8 mouse cellular contexts compared by ENCODE assay signal in genomic region chr16:26234113-26234512, GRCm38 (mm10).
DNase-seq lines count a peak whose midpoint lies in the region; ATAC-seq and TF ChIP-seq lines count a peak whose summit lies in the region.

No protein-coding gene starts in this region.

- WGBS in cerebellum, adult 2 months, result 6% methylated on average over 3 of the region's 3 CpGs
- WGBS in hindbrain, postnatal 0 days, result 6% methylated on average over 3 of the region's 3 CpGs

- no peaks in the 10 kb centered on the region for H3K27me3 ChIP-seq in cerebellum, adult 2 months (ENCODE audit: control insufficient read depth, insufficient read depth, low read length)
- no peaks in the 10 kb centered on the region for H3K27me3 ChIP-seq in hindbrain, postnatal 0 days (ENCODE audit: insufficient read depth, low read length)

- ATAC-seq in frontal cortex, adult (ENCODE audit: low TSS enrichment), result peak; percentile 97
- peak; percentile 80 for ATAC-seq in hindbrain, postnatal 0 days
- peak; percentile 84 for ATAC-seq in megakaryocyte, adult 5-6 weeks (ENCODE audit: poor library complexity, severe bottlenecking)
- ATAC-seq in monocyte, adult 5-6 weeks (replicated peaks; ENCODE audit: insufficient number of reproducible peaks, low FRiP score, low TSS enrichment, poor library complexity, severe bottlenecking), result no peak

- no peak for TF ChIP-seq POLR2A in cerebellum, adult 2 months (IDR thresholded peaks at IDR 0.05; ENCODE audit: borderline replicate concordance, insufficient read depth, low read length)

- H3K9ac ChIP-seq in hindbrain, postnatal 0 days (replicated peaks; ENCODE audit: low read length), result no peak overlapping the region

- H3K4me3 ChIP-seq in cerebellum, adult 2 months (replicated peaks; ENCODE audit: insufficient read depth, low read depth, low read length), result no peak overlapping the region
- no peak overlapping the region for H3K4me3 ChIP-seq in hindbrain, postnatal 0 days (ENCODE audit: low read length)

- H3K4me2 ChIP-seq in hindbrain, postnatal 0 days (ENCODE audit: low read depth, low read length), result no peak overlapping the region

- H3K9me3 ChIP-seq in hindbrain, postnatal 0 days (ENCODE audit: low read length), result no peaks in the 10 kb centered on the region

- H3K36me3 ChIP-seq in hindbrain, postnatal 0 days (ENCODE audit: insufficient read depth, low read length), result no peaks in the 10 kb centered on the region

- DNase-seq in NIH3T3 (ENCODE audit: low read depth), result peak; percentile 96
- peak; percentile 36 to 48 for DNase-seq in cerebellum, adult 2 months
- peak; percentile 95 for DNase-seq in hindbrain, postnatal 0 days (ENCODE audit: low spot score)
- peak; percentile 83 for DNase-seq in left cerebral cortex, adult 11 months (ENCODE audit: low spot score)
- peak; percentile 69 for DNase-seq in right cerebral cortex, postnatal 25 days

- H3K4me1 ChIP-seq in cerebellum, adult 2 months (ENCODE audit: control insufficient read depth, insufficient read depth, low read length), result no peaks in the 10 kb centered on the region
- no peaks in the 10 kb centered on the region for H3K4me1 ChIP-seq in hindbrain, postnatal 0 days (ENCODE audit: insufficient read depth, low read length)

- peak; percentile 72 for TF ChIP-seq CTCF in cerebellum, adult 2 months (IDR thresholded peaks at IDR 0.05; ENCODE audit: borderline replicate concordance, insufficient read depth, low read depth, low read length)
- peak; percentile 92 for TF ChIP-seq CTCF in hindbrain, postnatal 0 days (IDR thresholded peaks at IDR 0.05; ENCODE audit: low read depth)

- no peak overlapping the region for H3K27ac ChIP-seq in cerebellum, adult 2 months (ENCODE audit: insufficient read depth, low read length)
- no peak overlapping the region for H3K27ac ChIP-seq in hindbrain, postnatal 0 days

Comparison
In these comparisons a context has a peak if more than half of its experiments do, and no peak if none do; other contexts are left out.
1. DNase-seq: peak in every context shown above with its lines; median percentile 96 in NIH3T3; 95 in hindbrain, postnatal 0 days; 83 in left cerebral cortex, adult 11 months; 69 in right cerebral cortex, postnatal 25 days; 42 in cerebellum, adult 2 months.